Mouse (Mus musculus): ENCODE results near the gene Fam243.

The Fam243 gene

GRCm38 (mm10) chr16:92275526-92275925, 45.7 kb downstream of the Fam243 start:
- in situ Hi-C loops (cut with MboI, MseI): no loop called here

GRCm38 (mm10) chr16:92274516-92274915, 46.7 kb downstream of the Fam243 start:
- in situ Hi-C loops (cut with MboI, MseI): no loop called here
